Mouse (Mus musculus) pancreas, adult 10 weeks (tissue): ENCODE data around the gene Ptpn13. TPM values are rescaled to one million over a fixed set of nuclear protein-coding genes. Genes with fewer than 3 reads are reported as not detected.

ENCODE experiments used
- polyA plus RNA-seq: library from polyadenylated mRNA; stranded (reverse); fragments of 350-450 nt; fragmentation: Illumina TruSeq; extraction: RNeasy Lipid Tissue Mini Kit (QIAGEN cat#74804); gene quantifications from one replicate; pipeline ENCODE4 v1.2.3, GENCODE M21; 2015; ENCODE audit warnings: low read depth, low replicate concordance; ENCODE audit not compliant: insufficient read depth

The Ptpn13 gene
- polyA plus RNA-seq, result 3.9 TPM

GRCm38 (mm10) chr5:103424678-103425319, at the start of gene Ptpn13:
Gene Ptpn13, plus strand, starts transcription at chr5:103425192.

GRCm38 (mm10) chr5:103629111-103629764, 204.2 kb downstream of the Ptpn13 start, which contains the start of gene Slc10a6:
Gene Slc10a6, minus strand, starts transcription at chr5:103629403.

Other genes with a start within 250 kb of the Ptpn13 start
- gene Mapk10, start 213.9 kb upstream of the Ptpn13 start, polyA plus RNA-seq, result 0.92 TPM
- 2.3 TPM for gene Slc10a6, start 204.2 kb downstream of the Ptpn13 start, polyA plus RNA-seq
- gene 1700016H13Rik, start 230.8 kb downstream of the Ptpn13 start, polyA plus RNA-seq, result not detected